Mouse (Mus musculus) megakaryocyte progenitor cell, adult 5-6 weeks (primary cell): Measurements from ENCODE around the gene Dbn1. TPM values are rescaled to one million over a fixed set of nuclear protein-coding genes. Genes with fewer than 3 reads are reported as not detected.

ENCODE experiments used
- ATAC-seq: replicated peaks from 2 replicates; pipeline ENCODE4 v1.8.0; 2016; ENCODE audit warnings: mild to moderate bottlenecking, moderate TSS enrichment, inconsistent platforms; ENCODE audit not compliant: poor library complexity
- total RNA-seq, 2 experiments: library from RNA; stranded (forward) in 1 of 2; stranded (reverse) in 1 of 2; fragments of 157-497, 149-512 nt in 1 of 2; fragments of 200-1000 nt in 1 of 2; gene quantifications; 2 replicates each; pipeline versions ENCODE4 v1.2.3 to v1.2.4; 2015 to 2017

Dbn1 gene
- total RNA-seq, 2 experiments from 2014 or later, result 0.72 to 2.3 TPM

DNA sequence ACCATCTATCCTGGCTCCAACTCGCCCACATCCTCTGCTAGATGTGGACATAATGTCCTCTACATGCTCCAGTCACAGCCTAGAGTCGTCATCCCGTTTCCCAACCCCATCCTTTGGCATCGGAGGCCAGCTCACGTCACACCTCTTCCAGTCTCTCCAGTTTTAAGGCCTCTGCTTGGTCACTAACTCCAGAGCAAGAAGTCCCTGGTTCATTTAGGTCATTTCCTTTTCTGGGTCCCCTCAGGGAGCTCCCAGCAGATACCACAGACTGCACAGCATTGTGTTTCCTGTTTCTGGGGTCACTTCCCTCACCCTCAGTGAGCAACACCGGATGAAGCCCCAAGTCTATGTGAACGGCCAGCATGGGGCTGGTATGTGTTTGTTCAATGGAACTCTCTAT lies 8.9 kb downstream of the Dbn1 start:
- peak; percentile 73 for ATAC-seq

DNA sequence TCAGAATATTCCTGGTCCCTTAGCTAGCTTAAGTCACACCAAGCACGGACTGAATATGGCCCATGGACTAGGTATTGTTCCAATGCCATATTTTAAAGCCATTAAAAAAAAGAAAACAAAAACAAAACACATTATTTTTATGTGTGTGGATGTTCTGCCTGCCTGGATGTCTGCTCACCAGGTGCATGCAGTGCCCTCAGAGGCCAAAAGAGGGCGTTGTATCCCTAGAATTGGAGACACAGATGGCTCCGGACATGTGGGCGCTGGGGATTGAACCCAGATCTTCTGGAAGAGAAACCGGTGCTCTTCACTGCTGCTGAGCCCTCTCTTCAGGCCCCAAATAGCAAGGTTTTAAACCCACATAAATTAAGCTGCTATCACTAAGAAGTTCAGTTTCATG lies 9.9 kb downstream of the Dbn1 start:
- ATAC-seq, result 0 out of 2 replicates have a peak, but pooled peaks have one; percentile 35

DNA sequence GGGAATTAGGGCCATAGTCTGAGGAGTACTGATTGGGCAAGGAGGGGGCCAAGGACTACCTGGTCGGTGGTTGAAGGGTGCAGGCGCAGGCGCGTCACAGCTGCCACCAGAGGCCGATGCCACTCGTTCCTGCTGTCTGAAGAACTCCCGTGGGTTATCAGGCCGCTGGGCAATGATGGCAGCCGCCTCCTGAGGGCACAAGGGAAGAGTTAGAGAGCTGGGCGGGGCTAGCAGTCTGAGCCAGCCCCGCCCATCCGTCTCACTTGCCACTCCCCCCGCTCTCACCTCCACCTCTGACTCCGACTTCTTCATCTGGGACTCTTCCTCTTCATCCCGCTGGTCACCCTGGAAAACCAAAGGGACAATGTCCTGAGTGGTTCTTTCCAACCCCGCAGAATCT lies 10.4 kb downstream of the Dbn1 start:
- no peak for ATAC-seq

DNA sequence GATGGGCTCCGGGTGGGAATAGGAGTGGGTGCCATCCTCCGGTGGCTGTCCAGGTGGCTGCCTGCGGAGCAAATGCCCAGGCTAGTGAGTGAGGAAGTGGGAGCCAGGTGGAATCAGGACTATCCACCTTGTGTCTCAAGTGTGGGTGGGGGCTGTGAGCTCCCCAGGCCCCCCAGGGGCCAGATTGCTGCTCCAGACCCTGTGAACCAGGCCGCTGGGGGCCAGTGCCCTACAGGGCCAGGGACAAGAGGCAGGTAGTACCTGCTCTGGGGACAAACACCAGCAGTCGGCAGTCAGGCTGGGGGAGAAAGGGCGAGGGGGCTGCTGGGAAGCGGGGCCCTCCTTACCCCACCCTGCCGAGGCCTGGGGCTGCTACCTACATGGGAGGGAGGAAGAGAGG lies 11.7 kb downstream of the Dbn1 start:
- ATAC-seq, result no peak

GRCm38 (mm10) chr13:55475750-55476149 lies 12.2 kb downstream of the Dbn1 start:
- no peak for ATAC-seq

DNA sequence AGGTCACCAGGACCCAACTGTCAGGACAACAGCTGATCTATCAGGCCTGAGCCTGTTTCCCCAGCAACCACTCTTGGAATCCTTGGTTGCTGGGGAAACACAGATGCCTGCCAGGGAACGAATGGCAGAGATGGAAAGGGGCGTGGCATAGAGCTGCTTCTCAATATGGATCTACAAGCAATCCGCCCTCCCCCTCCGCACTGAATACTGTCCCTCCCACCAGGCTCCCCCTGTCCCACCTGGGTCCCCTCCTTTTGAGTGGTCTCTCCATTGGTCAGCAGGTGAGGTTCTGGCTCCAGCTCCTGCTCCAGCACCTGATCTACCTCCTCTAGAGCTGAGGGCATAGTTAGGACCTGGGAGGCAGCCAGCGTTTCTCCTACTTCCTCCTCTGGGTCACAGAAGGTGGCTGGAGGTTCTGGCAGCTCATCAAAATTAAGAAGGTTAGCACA lies 13.3 kb downstream of the Dbn1 start:
- no peak for ATAC-seq

- ATAC-seq, result no peak
Observed at GRCm38 (mm10) chr13:55473961-55474360, 13.9 kb downstream of the Dbn1 start.

- no peak for ATAC-seq
Observed at GRCm38 (mm10) chr13:55473076-55473831, 14.7 kb downstream of the Dbn1 start.

DNA sequence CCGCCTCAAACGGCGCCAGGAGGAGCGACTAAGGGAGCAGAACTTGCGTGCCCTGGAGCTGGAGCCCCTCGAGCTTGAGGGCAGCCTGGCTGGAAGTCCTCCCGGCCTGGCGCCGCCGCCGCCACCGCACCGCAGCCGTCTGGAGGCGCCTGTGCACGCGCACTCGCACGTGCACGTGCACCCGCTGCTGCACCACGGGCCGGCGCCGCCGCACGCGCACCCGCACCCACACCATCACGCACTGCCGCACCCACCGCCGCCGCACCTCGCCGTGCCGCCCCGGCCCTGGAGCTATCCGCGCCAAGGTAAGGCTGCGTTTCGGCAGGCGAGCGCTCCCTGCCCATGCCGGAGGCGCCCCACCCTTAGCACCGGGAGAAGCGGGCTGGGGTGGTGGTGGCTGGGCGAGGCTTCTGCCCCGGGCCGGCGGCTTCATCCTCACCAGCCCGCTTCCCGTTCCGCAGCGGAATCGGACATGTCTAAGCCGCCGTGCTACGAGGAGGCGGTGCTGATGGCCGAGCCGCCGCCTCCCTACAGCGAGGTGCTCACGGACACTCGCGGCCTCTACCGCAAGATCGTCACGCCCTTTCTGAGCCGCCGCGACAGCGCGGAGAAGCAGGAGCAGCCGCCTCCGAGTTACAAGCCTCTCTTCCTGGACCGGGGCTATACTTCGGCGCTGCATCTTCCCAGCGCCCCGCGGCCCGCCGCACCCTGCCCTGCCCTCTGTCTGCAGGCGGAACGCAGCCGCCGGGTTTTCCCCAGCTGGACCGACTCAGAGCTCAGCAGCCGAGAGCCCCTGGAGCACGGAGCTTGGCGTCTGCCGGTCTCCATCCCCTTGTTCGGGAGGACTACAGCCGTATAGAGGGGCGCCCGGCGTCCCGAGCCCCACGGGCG lies 15.5 kb downstream of the Dbn1 start:
- peak; percentile 12; the same call in 1 of the 2 replicates for ATAC-seq

GRCm38 (mm10) chr13:55471819-55472131 lies 16.1 kb downstream of the Dbn1 start:
- ATAC-seq, result no peak

DNA sequence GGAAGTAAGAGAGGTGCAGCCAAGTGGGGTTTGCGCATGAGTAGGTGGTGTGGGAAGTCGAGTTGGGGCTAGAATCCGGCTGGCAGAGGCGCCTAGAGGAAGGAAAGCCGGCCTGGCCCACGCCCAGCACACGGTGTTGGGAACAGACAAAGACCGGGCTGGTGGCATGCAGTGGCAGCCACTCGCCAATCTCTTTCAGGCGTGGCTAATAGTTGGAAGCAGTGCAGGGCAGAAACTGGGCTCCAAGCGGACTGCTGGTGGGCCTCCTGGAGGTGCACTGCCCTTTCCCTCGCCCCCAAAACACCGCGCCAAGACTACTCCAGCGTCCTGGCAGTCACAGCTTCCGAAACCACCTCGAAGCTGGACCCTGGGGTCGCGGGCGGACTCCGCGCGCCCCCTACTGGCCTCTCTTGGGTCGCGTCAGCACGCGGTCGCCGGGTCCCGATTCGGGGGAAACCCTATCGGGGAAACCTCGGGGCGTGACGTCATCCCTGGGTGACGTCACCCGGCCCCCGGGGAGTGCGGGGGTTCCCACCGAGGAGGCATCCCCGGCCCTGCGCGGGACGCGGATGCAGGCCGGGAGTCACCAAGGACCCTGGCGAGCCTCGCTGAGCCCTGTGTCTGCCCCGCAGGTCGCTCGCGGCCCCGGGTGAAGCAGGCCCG lies 16.6 kb downstream of the Dbn1 start:
- ATAC-seq, result peak; percentile 59

DNA sequence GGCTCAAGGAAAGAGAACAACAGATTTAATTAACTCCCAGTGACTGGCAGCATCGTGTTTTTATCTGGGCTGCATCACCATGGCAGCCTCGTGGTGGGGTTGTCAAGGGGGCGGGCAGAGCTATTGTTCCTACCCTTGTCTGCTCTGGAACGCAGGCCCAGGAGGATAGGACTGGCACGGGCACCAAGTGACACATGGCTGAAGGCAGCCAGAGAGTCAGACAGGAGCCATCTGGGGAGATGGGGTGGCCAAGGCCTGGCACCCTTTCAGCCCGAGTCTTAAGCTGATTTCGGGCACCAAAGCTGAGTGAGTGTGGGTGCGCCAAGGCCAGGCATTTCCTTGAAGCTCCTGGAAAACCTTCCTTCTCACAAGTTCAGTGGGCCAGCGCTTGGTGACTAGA lies 17.5 kb downstream of the Dbn1 start:
- no peak for ATAC-seq

DNA sequence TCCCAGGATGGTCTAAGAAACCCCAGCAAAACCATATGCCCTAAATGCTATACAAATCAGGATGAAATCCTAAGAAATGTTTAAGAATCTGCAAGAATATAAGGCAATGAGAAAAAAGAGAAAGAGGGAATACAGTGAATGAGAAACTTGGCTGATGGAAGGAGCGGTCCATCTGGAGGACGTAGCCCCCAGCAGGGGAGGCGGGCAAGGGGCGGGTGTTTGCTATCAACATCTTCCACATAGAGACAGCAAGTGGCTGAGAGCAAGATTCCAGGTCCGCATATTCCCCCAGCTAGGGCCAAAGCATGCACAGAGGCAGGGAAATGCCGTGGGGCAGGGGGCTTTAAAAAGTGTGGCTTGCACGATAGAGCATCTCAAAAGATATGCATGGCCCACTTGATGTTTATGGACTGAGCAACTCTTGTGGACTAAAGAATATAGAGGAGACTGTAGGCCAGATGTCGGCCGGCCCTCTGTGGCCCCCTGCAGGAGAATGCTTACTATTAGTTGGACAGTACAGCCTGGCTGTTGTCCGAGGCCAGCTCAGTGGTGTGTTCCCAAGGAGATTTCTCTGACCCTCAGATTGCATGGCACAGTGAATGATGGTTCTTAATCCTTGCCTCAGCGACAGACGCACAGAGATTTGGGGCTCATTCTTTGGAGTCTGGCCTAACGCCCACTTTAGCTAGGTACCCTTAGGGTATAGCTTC lies 18.9 kb downstream of the Dbn1 start:
- ATAC-seq, result no peak

- ATAC-seq, result peak; percentile 8; the same call in 1 of the 2 replicates
Observed at GRCm38 (mm10) chr13:55465830-55466440, 22.0 kb downstream of the Dbn1 start.

DNA sequence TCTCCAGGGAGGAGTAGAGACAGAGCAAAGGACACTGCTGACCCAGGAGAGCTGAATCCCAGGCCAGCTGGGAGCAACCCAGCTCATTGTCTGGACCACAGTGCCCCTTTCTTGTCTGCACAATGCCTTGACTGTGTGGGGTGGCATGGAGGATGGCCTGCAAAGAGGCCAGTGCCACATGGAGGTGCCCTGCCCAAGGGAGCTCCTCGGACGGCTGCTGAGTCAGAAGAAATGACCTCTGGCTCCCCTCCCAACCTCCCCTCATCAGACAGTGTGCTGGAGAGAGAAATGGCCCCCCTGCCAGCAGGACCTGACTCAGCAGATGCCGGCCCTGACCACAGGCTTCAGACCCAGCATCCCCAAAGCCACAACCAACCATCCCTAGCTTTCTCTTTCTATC lies 22.7 kb downstream of the Dbn1 start:
- peak; percentile 17; the same call in 1 of the 2 replicates for ATAC-seq

GRCm38 (mm10) chr13:55464027-55464884 lies 23.7 kb downstream of the Dbn1 start, which contains the start of gene Prr7:
TSS of gene Prr7 (plus strand) at chr13:55464267.
- peak; percentile 30; the same call in 1 of the 2 replicates for ATAC-seq

GRCm38 (mm10) chr13:55463399-55464026 lies 24.4 kb downstream of the Dbn1 start:
- no peak for ATAC-seq

DNA sequence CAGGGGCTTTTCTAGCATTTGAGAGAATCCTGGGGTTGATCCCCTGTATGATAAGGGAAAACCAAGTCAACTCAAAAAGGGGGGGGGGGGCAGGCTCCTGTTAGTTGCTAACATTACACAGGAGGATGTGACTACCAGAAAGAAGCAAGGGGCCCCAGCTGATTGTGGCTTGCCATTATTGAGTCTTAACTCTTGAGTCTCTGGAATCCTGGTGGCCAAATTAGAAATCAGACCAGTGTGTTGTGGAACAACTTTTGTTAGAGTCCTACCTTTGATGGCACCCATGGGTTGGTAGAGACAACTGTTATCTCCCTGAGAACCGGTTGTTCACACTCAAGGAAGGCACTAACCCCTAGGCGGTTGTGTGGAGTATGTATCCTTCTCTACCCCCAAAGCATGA lies 24.9 kb downstream of the Dbn1 start:
- no peak for ATAC-seq
